Mouse (Mus musculus) lung, adult 2 months (tissue): Measurements from ENCODE around the gene Gnpnat1.

Source experiments
- CTCF ChIP-seq: fragments of 200-500 bp; IDR thresholded peaks from 2 replicates; pipeline ENCODE4 v1.5.1; 2011; ENCODE audit warnings: mild to moderate bottlenecking, low read length, control low read depth; ENCODE audit not compliant: insufficient read depth
- POLR2A ChIP-seq: fragments of 200-500 bp; IDR thresholded peaks from 2 replicates; pipeline ENCODE4 v1.6.1; 2011; ENCODE audit warnings: low read depth, mild to moderate bottlenecking, control low read depth, low read length, borderline replicate concordance; ENCODE audit errors: extremely low read depth

- TF ChIP-seq POLR2A (peak; percentile 78; the same call in 1 of the 2 replicates), CTCF (peak; percentile 97)
Measured at GRCm38 (mm10) chr14:45329589-45330181, 75.0 kb downstream of the Gnpnat1 start, which contains the start of gene Psmc6.
